Mouse (Mus musculus): ENCODE measurements around the gene Slc4a5. TPM values are rescaled to one million over a fixed set of nuclear protein-coding genes. Genes with fewer than 3 reads are reported as not detected.

Slc4a5 gene
- polyA plus RNA-seq, 1 experiment from 2014 or later: not detected

GRCm38 (mm10) chr6:83247153-83247552, 27.5 kb downstream of the Slc4a5 start:
- Histone ChIP-seq H3K79me2 (ENCODE audit: inconsistent target) (no peaks in the 10 kb centered on the region), H3K4me3 (ENCODE audit: inconsistent target) (no peak overlapping the region), H3K36me3 (ENCODE audit: inconsistent target) (no peaks in the 10 kb centered on the region), H3K27ac (no peak overlapping the region)
- WGBS (ENCODE audit: missing documents): 93% methylated on average over 2 of the region's 2 CpGs

GRCm38 (mm10) chr6:83254242-83254641, 34.6 kb downstream of the Slc4a5 start:
- WGBS (ENCODE audit: missing documents): 88% methylated on average over 7 of the region's 7 CpGs
- Histone ChIP-seq H3K4me3 (ENCODE audit: inconsistent target) (no peak overlapping the region), H3K27ac (no peak overlapping the region), H3K79me2 (ENCODE audit: inconsistent target) (no peaks in the 10 kb centered on the region), H3K36me3 (ENCODE audit: inconsistent target) (no peaks in the 10 kb centered on the region)

GRCm38 (mm10) chr6:83264516-83264915, 44.9 kb downstream of the Slc4a5 start:
- WGBS (ENCODE audit: missing documents): 67% methylated on average over 1 of the region's 1 CpGs
- H3K36me3 ChIP-seq (ENCODE audit: inconsistent target): no peaks in the 10 kb centered on the region

GRCm38 (mm10) chr6:83265253-83265652, 45.6 kb downstream of the Slc4a5 start:
- Histone ChIP-seq H3K4me3 (ENCODE audit: inconsistent target) (no peak overlapping the region), H3K27ac (no peak overlapping the region), H3K79me2 (ENCODE audit: inconsistent target) (no peaks in the 10 kb centered on the region), H3K36me3 (ENCODE audit: inconsistent target) (no peaks in the 10 kb centered on the region)

More at GRCm38 (mm10) chr6:83264516-83264915, 44.9 kb downstream of the Slc4a5 start:
- Histone ChIP-seq H3K4me3 (ENCODE audit: inconsistent target) (no peak overlapping the region), H3K27ac (no peak overlapping the region), H3K79me2 (ENCODE audit: inconsistent target) (no peaks in the 10 kb centered on the region)

GRCm38 (mm10) chr6:83265653-83266052, 46.0 kb downstream of the Slc4a5 start:
- Histone ChIP-seq H3K4me3 (ENCODE audit: inconsistent target) (no peak overlapping the region), H3K79me2 (ENCODE audit: inconsistent target) (no peaks in the 10 kb centered on the region), H3K27ac (no peak overlapping the region), H3K36me3 (ENCODE audit: inconsistent target) (no peaks in the 10 kb centered on the region)
- 92% methylated on average over 4 of the region's 4 CpGs for WGBS (ENCODE audit: missing documents)

GRCm38 (mm10) chr6:83267616-83268015, 48.0 kb downstream of the Slc4a5 start:
- H3K27ac ChIP-seq: no peak overlapping the region
- no peaks in the 10 kb centered on the region for H3K36me3 ChIP-seq (ENCODE audit: inconsistent target)
- H3K79me2 ChIP-seq (ENCODE audit: inconsistent target): no peaks in the 10 kb centered on the region
- peak overlapping the region; percentile 26; the same call in 1 of the 2 replicates for H3K4me3 ChIP-seq (ENCODE audit: inconsistent target)
- WGBS (ENCODE audit: missing documents): 60% methylated on average over 4 of the region's 4 CpGs

- 5% methylated on average over 28 of the region's 28 CpGs for WGBS (ENCODE audit: missing documents)
- H3K4me3 ChIP-seq (ENCODE audit: inconsistent target): peak overlapping the region; percentile 26
- no peak overlapping the region for H3K27ac ChIP-seq
- H3K79me2 ChIP-seq (ENCODE audit: inconsistent target): no peaks in the 10 kb centered on the region
- no peaks in the 10 kb centered on the region for H3K36me3 ChIP-seq (ENCODE audit: inconsistent target)
Observed at GRCm38 (mm10) chr6:83268144-83269010, 48.7 kb downstream of the Slc4a5 start.

GRCm38 (mm10) chr6:83273733-83274132, 54.1 kb downstream of the Slc4a5 start:
- Histone ChIP-seq H3K36me3 (ENCODE audit: inconsistent target) (no peaks in the 10 kb centered on the region), H3K4me3 (ENCODE audit: inconsistent target) (no peak overlapping the region), H3K79me2 (ENCODE audit: inconsistent target) (no peaks in the 10 kb centered on the region), H3K27ac (no peak overlapping the region)
- 26% methylated on average over 11 of the region's 11 CpGs for WGBS (ENCODE audit: missing documents)

GRCm38 (mm10) chr6:83277151-83277550, 57.5 kb downstream of the Slc4a5 start:
- no peak overlapping the region for H3K4me3 ChIP-seq (ENCODE audit: inconsistent target)
- WGBS (ENCODE audit: missing documents): 78% methylated on average over 13 of the region's 13 CpGs
- no peaks in the 10 kb centered on the region for H3K36me3 ChIP-seq (ENCODE audit: inconsistent target)
- H3K27ac ChIP-seq: no peak overlapping the region
- no peaks in the 10 kb centered on the region for H3K79me2 ChIP-seq (ENCODE audit: inconsistent target)

- no peaks in the 10 kb centered on the region for H3K36me3 ChIP-seq (ENCODE audit: inconsistent target)
- H3K27ac ChIP-seq: no peak overlapping the region
- H3K79me2 ChIP-seq (ENCODE audit: inconsistent target): no peaks in the 10 kb centered on the region
- H3K4me3 ChIP-seq (ENCODE audit: inconsistent target): no peak overlapping the region
- 29% methylated on average over 2 of the region's 2 CpGs for WGBS (ENCODE audit: missing documents)
Observed at GRCm38 (mm10) chr6:83278881-83279280, 59.3 kb downstream of the Slc4a5 start.

- Histone ChIP-seq H3K27ac (no peak overlapping the region), H3K4me3 (ENCODE audit: inconsistent target) (no peak overlapping the region), H3K36me3 (ENCODE audit: inconsistent target) (no peaks in the 10 kb centered on the region), H3K79me2 (ENCODE audit: inconsistent target) (no peaks in the 10 kb centered on the region)
- 81% methylated on average over 8 of the region's 8 CpGs for WGBS (ENCODE audit: missing documents)
Observed at GRCm38 (mm10) chr6:83280256-83280955, 60.8 kb downstream of the Slc4a5 start.

GRCm38 (mm10) chr6:83300447-83301229, 81.0 kb downstream of the Slc4a5 start:
- Histone ChIP-seq H3K36me3 (ENCODE audit: inconsistent target) (peaks cover 8% of the 10 kb centered on the region; the same call in 1 of the 2 replicates), H3K79me2 (ENCODE audit: inconsistent target) (no peaks in the 10 kb centered on the region), H3K4me3 (ENCODE audit: inconsistent target) (no peak overlapping the region), H3K27ac (no peak overlapping the region)
- WGBS (ENCODE audit: missing documents): 82% methylated on average over 7 of the region's 7 CpGs

- H3K4me3 ChIP-seq (ENCODE audit: inconsistent target): no peak overlapping the region
- 94% methylated on average over 2 of the region's 2 CpGs for WGBS (ENCODE audit: missing documents)
- no peaks in the 10 kb centered on the region for H3K79me2 ChIP-seq (ENCODE audit: inconsistent target)
- H3K27ac ChIP-seq: no peak overlapping the region
- H3K36me3 ChIP-seq (ENCODE audit: inconsistent target): peaks cover 15% of the 10 kb centered on the region
Observed at GRCm38 (mm10) chr6:83301294-83301693, 81.7 kb downstream of the Slc4a5 start.

GRCm38 (mm10) chr6:83302264-83302663, 82.6 kb downstream of the Slc4a5 start:
- H3K36me3 ChIP-seq (ENCODE audit: inconsistent target): peaks cover 25% of the 10 kb centered on the region
- no peaks in the 10 kb centered on the region for H3K79me2 ChIP-seq (ENCODE audit: inconsistent target)
- no peak overlapping the region for H3K27ac ChIP-seq
- 88% methylated on average over 5 of the region's 5 CpGs for WGBS (ENCODE audit: missing documents)
- H3K4me3 ChIP-seq (ENCODE audit: inconsistent target): no peak overlapping the region

Data from macrophage (primary cell).